Mouse (Mus musculus) embryonic facial prominence, embryonic 13.5 days (tissue): ENCODE results near the gene Rnf208. TPM values are rescaled to one million over a fixed set of nuclear protein-coding genes. Genes with fewer than 3 reads are reported as not detected.

Experiments
- ATAC-seq: fragments of 200-750 bp; cut with Nextera tagmentation; 2 replicates; pipeline ENCODE4 v1.8.0; 2017; ENCODE audit warnings: low read depth; ENCODE audit not compliant: insufficient number of reproducible peaks, insufficient read depth, low FRiP score, low TSS enrichment
- H3K27ac ChIP-seq: fragments of 300-500 bp; sonication (generic); 2 replicates; pipeline ENCODE4 v1.5.1; 2015; ENCODE audit warnings: moderate library complexity, mild to moderate bottlenecking, inconsistent platforms
- H3K27me3 ChIP-seq: fragments of 300-500 bp; sonication (generic); 2 replicates; pipeline ENCODE4 v1.6.1; 2015; ENCODE audit warnings: mild to moderate bottlenecking, inconsistent platforms
- H3K36me3 ChIP-seq: fragments of 300-500 bp; sonication (generic); 2 replicates; pipeline ENCODE4 v1.6.1; 2015; ENCODE audit warnings: mild to moderate bottlenecking, inconsistent platforms
- H3K4me1 ChIP-seq: fragments of 300-500 bp; sonication (generic); 2 replicates; pipeline ENCODE4 v1.6.1; 2015; ENCODE audit warnings: inconsistent platforms
- H3K4me2 ChIP-seq: fragments of 300-500 bp; sonication (generic); 2 replicates; pipeline ENCODE4 v1.6.1; 2015; ENCODE audit warnings: moderate library complexity, mild to moderate bottlenecking, inconsistent platforms
- H3K4me3 ChIP-seq: fragments of 300-500 bp; sonication (generic); 2 replicates; pipeline ENCODE4 v1.5.1; 2015; ENCODE audit warnings: mild to moderate bottlenecking, inconsistent platforms
- H3K9ac ChIP-seq: fragments of 300-500 bp; sonication (generic); 2 replicates; pipeline ENCODE4 v1.6.1; 2015; ENCODE audit warnings: mild to moderate bottlenecking, inconsistent platforms
- H3K9me3 ChIP-seq: fragments of 300-500 bp; sonication (generic); 2 replicates; pipeline ENCODE4 v1.6.1; 2016; ENCODE audit warnings: inconsistent platforms
- WGBS: fragments of 180-500 bp; shearing (Covaris S2); methylation state at CpG from one replicate; pipeline ENCODE4 v1.1.7; 2015; ENCODE audit warnings: mixed read lengths; 5-methylcytosine and 5-hydroxymethylcytosine counted together
- polyA plus RNA-seq: library from polyadenylated mRNA; unstranded; fragments of >200 nt; fragmentation: Nextera tagmentation; extraction: Ambion mirVana; gene quantifications from 2 replicates; pipeline ENCODE4 v1.2.1, GENCODE M21; 2015

Gene Rnf208
- polyA plus RNA-seq, 1 experiment from 2014 or later = 10.8 TPM

GRCm38 (mm10) chr2:25207593-25207992 lies 34.5 kb upstream of the Rnf208 start:
- ATAC-seq = no peak

GRCm38 (mm10) chr2:25210686-25211085 lies 31.4 kb upstream of the Rnf208 start:
- H3K27me3 ChIP-seq = no peaks in the 10 kb centered on the region; the same call in 1 of the 2 replicates
- WGBS = under 1% methylated on average over 24 of the region's 24 CpGs
- peak overlapping the region; percentile 87 for H3K4me3 ChIP-seq
- H3K9me3 ChIP-seq = no peaks in the 10 kb centered on the region
- H3K27ac ChIP-seq = peak overlapping the region; percentile 91
- H3K4me1 ChIP-seq = peaks cover 20% of the 10 kb centered on the region
- peaks cover 33% of the 10 kb centered on the region for H3K36me3 ChIP-seq
- H3K4me2 ChIP-seq = peak overlapping the region; percentile 83
- H3K9ac ChIP-seq = peak overlapping the region; percentile 94
- ATAC-seq = 0 out of 2 replicates have a peak, but pooled peaks have one; percentile 6

More at GRCm38 (mm10) chr2:25207593-25207992, 34.5 kb upstream of the Rnf208 start:
- Histone ChIP-seq H3K4me2 (no peak overlapping the region), H3K9me3 (no peaks in the 10 kb centered on the region), H3K4me3 (no peak overlapping the region), H3K27ac (no peak overlapping the region), H3K36me3 (peaks cover 64% of the 10 kb centered on the region), H3K4me1 (peaks cover 20% of the 10 kb centered on the region), H3K9ac (no peak overlapping the region), H3K27me3 (no peaks in the 10 kb centered on the region)
- WGBS = 83% methylated on average over 1 of the region's 1 CpGs

GRCm38 (mm10) chr2:25211121-25211670 lies 30.9 kb upstream of the Rnf208 start, which contains the start of gene Nelfb:
Nelfb (minus strand) TSS chr2:25211489.
- H3K4me1 ChIP-seq = peaks cover 20% of the 10 kb centered on the region
- under 1% methylated on average over 40 of the region's 44 CpGs for WGBS
- peak within 1 kb of the TSS; percentile 83 for H3K4me2 ChIP-seq
- H3K9me3 ChIP-seq = no peaks in the 10 kb centered on the region
- peaks cover 28% of the 10 kb centered on the region for H3K36me3 ChIP-seq
- H3K27ac ChIP-seq = peak within 1 kb of the TSS; percentile 91
- ATAC-seq = peak; percentile 86
- H3K9ac ChIP-seq = peak within 1 kb of the TSS; percentile 94
- H3K4me3 ChIP-seq = peak within 1 kb of the TSS; percentile 87
- no peaks in the 10 kb centered on the region; the same call in 1 of the 2 replicates for H3K27me3 ChIP-seq

- H3K27ac ChIP-seq = no peak overlapping the region
- no peaks in the 10 kb centered on the region for H3K9me3 ChIP-seq
- WGBS = 67% methylated on average over 23 of the region's 23 CpGs
- H3K36me3 ChIP-seq = peaks cover 7% of the 10 kb centered on the region
- H3K9ac ChIP-seq = no peak overlapping the region
- no peaks in the 10 kb centered on the region; the same call in 1 of the 2 replicates for H3K27me3 ChIP-seq
- no peak overlapping the region for H3K4me3 ChIP-seq
- H3K4me1 ChIP-seq = peaks cover 20% of the 10 kb centered on the region
- ATAC-seq = no peak
- no peak overlapping the region for H3K4me2 ChIP-seq
These were observed 28.7 kb upstream of the Rnf208 start for GRCm38 (mm10) chr2:25213266-25213865.

GRCm38 (mm10) chr2:25214444-25214843 lies 27.6 kb upstream of the Rnf208 start, which contains the start of gene Stpg3:
Stpg3 (minus strand) TSS chr2:25214637.
- H3K27me3 ChIP-seq = no peaks in the 10 kb centered on the region; the same call in 1 of the 2 replicates

GRCm38 (mm10) chr2:25217666-25218065 lies 24.4 kb upstream of the Rnf208 start:
- peaks cover 9% of the 10 kb centered on the region for H3K36me3 ChIP-seq
- no peaks in the 10 kb centered on the region for H3K9me3 ChIP-seq
- H3K4me2 ChIP-seq = no peak overlapping the region
- H3K9ac ChIP-seq = no peak overlapping the region
- H3K4me1 ChIP-seq = no peaks in the 10 kb centered on the region
- no peak overlapping the region for H3K27ac ChIP-seq
- H3K27me3 ChIP-seq = no peaks in the 10 kb centered on the region; the same call in 1 of the 2 replicates
- no peak for ATAC-seq
- no peak overlapping the region for H3K4me3 ChIP-seq
- 54% methylated on average over 2 of the region's 2 CpGs for WGBS

More at GRCm38 (mm10) chr2:25214444-25214843, 27.6 kb upstream of the Rnf208 start, which contains the start of gene Stpg3:
- Histone ChIP-seq H3K4me3 (no peak within 1 kb of the TSS), H3K4me2 (no peak within 1 kb of the TSS), H3K9me3 (no peaks in the 10 kb centered on the region), H3K27ac (no peak within 1 kb of the TSS), H3K9ac (no peak within 1 kb of the TSS), H3K36me3 (no peaks in the 10 kb centered on the region), H3K4me1 (peaks cover 14% of the 10 kb centered on the region)
- no peak for ATAC-seq
- 70% methylated on average over 3 of the region's 3 CpGs for WGBS

GRCm38 (mm10) chr2:25218445-25218844 lies 23.6 kb upstream of the Rnf208 start, which contains the start of gene Fam166a:
Fam166a (plus strand) TSS chr2:25218745.
- no peak within 1 kb of the TSS for H3K4me3 ChIP-seq
- no peak for ATAC-seq
- no peaks in the 10 kb centered on the region for H3K9me3 ChIP-seq
- no peaks in the 10 kb centered on the region; the same call in 1 of the 2 replicates for H3K27me3 ChIP-seq
- no peak within 1 kb of the TSS for H3K4me2 ChIP-seq
- no peak within 1 kb of the TSS for H3K27ac ChIP-seq
- H3K4me1 ChIP-seq = peaks cover 4% of the 10 kb centered on the region
- no peak within 1 kb of the TSS for H3K9ac ChIP-seq
- peaks cover 9% of the 10 kb centered on the region for H3K36me3 ChIP-seq

- Histone ChIP-seq H3K4me2 (no peak overlapping the region), H3K27ac (no peak overlapping the region), H3K4me1 (peaks cover 14% of the 10 kb centered on the region), H3K9me3 (no peaks in the 10 kb centered on the region), H3K27me3 (no peaks in the 10 kb centered on the region), H3K36me3 (peaks cover 9% of the 10 kb centered on the region), H3K9ac (no peak overlapping the region), H3K4me3 (no peak overlapping the region)
- 71% methylated on average over 5 of the region's 5 CpGs for WGBS
- no peak for ATAC-seq
These were observed 20.7 kb upstream of the Rnf208 start for GRCm38 (mm10) chr2:25221331-25221772.

- no peaks in the 10 kb centered on the region for H3K9me3 ChIP-seq
- H3K4me2 ChIP-seq = peak overlapping the region; percentile 97
- peaks cover 9% of the 10 kb centered on the region for H3K36me3 ChIP-seq
- peak overlapping the region; percentile 91 for H3K27ac ChIP-seq
- H3K4me3 ChIP-seq = peak overlapping the region; percentile 88
- H3K4me1 ChIP-seq = peaks cover 24% of the 10 kb centered on the region
- peak overlapping the region; percentile 87 for H3K9ac ChIP-seq
- ATAC-seq = peak; percentile 5; the same call in 1 of the 2 replicates
- H3K27me3 ChIP-seq = no peaks in the 10 kb centered on the region
- under 1% methylated on average over 46 of the region's 53 CpGs for WGBS
These were observed 18.2 kb upstream of the Rnf208 start for GRCm38 (mm10) chr2:25223681-25224491.

- under 1% methylated on average over 17 of the region's 17 CpGs for WGBS
- ATAC-seq = no peak
- Histone ChIP-seq H3K9me3 (no peaks in the 10 kb centered on the region), H3K27me3 (no peaks in the 10 kb centered on the region), H3K36me3 (peaks cover 9% of the 10 kb centered on the region), H3K4me3 (peak within 1 kb of the TSS; percentile 88), H3K4me2 (peak within 1 kb of the TSS; percentile 97), H3K4me1 (peaks cover 25% of the 10 kb centered on the region), H3K9ac (peak within 1 kb of the TSS; percentile 87), H3K27ac (peak within 1 kb of the TSS; percentile 99)
These were observed 17.6 kb upstream of the Rnf208 start, which contains the start of gene Tubb4b for GRCm38 (mm10) chr2:25224492-25224765. Tubb4b (minus strand) TSS chr2:25224702.
